Mouse (Mus musculus) Muller cell, postnatal 12 days (primary cell): ENCODE measurements around the gene Galnt7.

Experiments used
- DNase-seq: peaks from one replicate; pipeline ENCODE4 v3.0.0-alpha.2; 2015; ENCODE audit errors: inconsistent ontology term

Gene Galnt7

GRCm38 (mm10) chr8:57498847-57499511, 153.9 kb downstream of the Galnt7 start:
- peak; percentile 70 for DNase-seq

DNA sequence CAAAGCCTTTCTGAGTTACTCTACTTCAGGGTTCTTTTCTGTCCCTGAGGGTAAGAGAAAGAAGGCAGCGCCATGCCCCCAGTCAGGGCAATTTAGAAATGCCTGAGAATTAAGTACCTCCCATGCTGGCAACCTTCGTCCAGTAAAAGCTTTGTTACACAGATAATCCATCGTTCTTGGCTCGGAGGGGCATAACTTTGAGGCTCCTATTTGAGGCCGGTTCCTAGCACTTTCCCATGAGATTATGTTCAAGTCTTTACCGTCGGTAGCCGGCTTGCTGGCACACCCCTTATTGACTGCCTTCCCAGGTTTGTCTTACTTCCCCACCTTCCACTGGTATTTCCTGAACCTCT, 154.4 kb downstream of the Galnt7 start:
- peak; percentile 13 for DNase-seq

DNA sequence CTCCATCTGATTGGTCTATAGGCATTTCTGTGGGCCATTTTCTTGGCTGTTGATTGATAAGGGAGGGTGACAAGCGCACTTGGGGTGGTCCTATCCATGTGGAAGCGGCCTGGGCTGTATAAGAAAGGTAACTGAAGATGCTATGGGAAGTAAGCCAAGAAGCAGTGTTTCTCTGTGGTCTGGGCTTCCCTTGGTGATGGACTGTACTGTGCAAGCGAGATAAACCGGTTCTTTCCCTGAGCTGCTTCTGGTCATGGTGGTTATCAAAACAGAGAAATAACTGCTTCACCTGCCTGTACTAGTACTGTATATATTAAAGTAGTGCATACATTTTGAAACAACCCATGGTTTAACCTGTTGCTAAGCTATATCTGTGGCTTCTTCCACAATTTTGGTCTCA, 161.0 kb downstream of the Galnt7 start:
- no peak for DNase-seq

DNA sequence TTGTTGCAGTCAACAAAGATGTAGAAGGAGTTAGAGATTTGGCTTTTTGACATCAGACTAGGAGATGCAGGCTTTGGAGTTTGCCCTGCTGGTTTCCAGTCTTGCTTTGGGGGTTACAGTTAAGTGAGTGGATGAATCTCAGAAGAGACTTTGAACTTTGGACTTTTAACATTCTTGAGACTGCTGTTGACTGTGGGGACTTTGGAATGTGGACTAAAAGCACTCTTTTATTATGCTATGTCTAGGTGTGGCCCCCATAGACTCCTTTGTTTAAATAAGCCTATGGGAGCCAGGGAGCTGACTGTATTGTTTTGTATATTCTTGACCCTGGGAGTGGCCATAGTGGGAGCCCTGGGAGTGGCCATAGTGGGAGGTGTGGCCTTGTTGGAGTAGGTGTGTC, 162.9 kb downstream of the Galnt7 start:
- no peak for DNase-seq

DNA sequence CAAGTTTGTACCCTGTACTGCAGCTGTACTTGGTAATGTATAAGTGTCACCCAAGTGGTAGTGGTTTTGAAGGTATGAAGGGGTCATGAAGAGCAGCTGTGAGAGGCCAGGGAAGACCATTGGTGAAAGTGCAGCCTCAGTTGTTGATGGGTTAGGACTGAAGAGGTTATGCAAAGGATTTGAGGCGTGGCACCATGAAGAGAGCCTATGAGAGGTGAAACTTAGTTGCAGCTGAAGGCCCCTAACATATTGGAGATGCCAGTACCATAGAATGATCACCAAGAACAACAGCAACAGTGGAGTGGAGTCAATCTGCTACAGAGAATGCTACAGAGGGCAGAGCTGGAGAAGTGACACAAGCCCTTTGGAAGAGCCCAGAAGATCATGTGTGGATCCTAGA, 163.5 kb downstream of the Galnt7 start:
- DNase-seq = no peak

- peak; percentile 81 for DNase-seq
Measured at GRCm38 (mm10) chr8:57488312-57488765, 164.5 kb downstream of the Galnt7 start.

DNA sequence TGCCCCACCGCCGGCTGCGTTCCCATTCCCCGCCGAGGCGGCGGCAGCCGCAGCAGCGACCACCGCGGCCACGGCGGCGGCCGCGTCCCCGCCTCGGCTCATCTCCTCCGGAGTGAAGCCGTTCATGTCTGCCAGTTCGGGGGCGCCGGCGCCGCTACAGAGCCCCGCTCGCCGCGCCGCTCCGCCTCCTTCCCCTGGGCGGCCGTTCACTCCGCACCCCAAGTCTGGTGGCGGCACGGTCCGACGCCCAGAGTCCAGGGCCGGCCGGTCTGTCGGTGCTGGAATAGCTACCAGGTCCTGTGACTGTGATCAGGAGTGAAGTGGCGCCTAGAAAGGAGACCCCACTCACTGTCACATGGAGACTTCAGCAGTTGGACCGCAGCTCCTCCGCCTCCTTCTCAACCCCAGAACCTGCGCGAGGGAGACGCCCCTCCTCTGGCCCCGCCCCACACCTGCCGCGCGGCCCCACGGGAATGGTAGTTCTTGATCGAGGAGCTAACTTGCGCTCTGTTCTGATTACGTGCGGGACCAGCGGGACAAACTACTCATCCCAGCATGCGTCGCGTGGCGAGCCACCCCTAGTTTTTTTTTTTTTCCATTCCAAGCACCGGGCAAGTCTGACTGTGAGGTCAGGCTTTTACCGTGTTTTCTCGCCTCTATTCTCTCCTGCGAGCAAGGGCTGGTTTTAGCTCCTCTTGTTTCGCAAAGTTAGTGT, 165.2 kb downstream of the Galnt7 start, which contains the start of gene Sap30:
TSS of gene Sap30 (minus strand) at position 420 of the 715 bp plus-strand sequence.
- DNase-seq = peak; percentile 100

GRCm38 (mm10) chr8:57486491-57487440, 166.1 kb downstream of the Galnt7 start:
- DNase-seq = peak; percentile 59

- no peak for DNase-seq
Measured at GRCm38 (mm10) chr8:57480606-57481005, 172.2 kb downstream of the Galnt7 start.

- DNase-seq = no peak
Measured at GRCm38 (mm10) chr8:57479700-57480099, 173.1 kb downstream of the Galnt7 start.

- DNase-seq = no peak
Measured at GRCm38 (mm10) chr8:57478406-57478805, 174.4 kb downstream of the Galnt7 start.
